Mouse (Mus musculus) limb, embryonic 14.5 days (tissue): ENCODE results near the gene Fam129b. TPM values are rescaled to one million over a fixed set of nuclear protein-coding genes. Genes with fewer than 3 reads are reported as not detected.

Experiments used
- ATAC-seq: fragments of 200-750 bp; cut with Nextera tagmentation; 2 replicates; pipeline ENCODE4 v1.8.0; 2017; ENCODE audit warnings: low read depth, moderate number of reproducible peaks, moderate TSS enrichment; ENCODE audit not compliant: low FRiP score
- DNase-seq: peaks from one replicate; pipeline ENCODE4 v3.0.0-alpha.2; 2015; ENCODE audit warnings: low spot score
- H3K27ac ChIP-seq: fragments of 300-500 bp; sonication (generic); replicated peaks from 2 replicates; pipeline ENCODE4 v1.5.1; 2014; ENCODE audit warnings: low read depth, mild to moderate bottlenecking, low read length, moderate library complexity, mixed read lengths
- H3K27me3 ChIP-seq: fragments of 300-500 bp; sonication (generic); 2 replicates; pipeline ENCODE4 v1.6.1; 2014; ENCODE audit warnings: low read length, mixed read lengths; ENCODE audit not compliant: control insufficient read depth, insufficient read depth
- H3K36me3 ChIP-seq: fragments of 300-500 bp; sonication (generic); 2 replicates; pipeline ENCODE4 v1.6.1; 2014; ENCODE audit warnings: mild to moderate bottlenecking, low read length, moderate library complexity, mixed read lengths; ENCODE audit not compliant: control insufficient read depth, insufficient read depth
- H3K4me1 ChIP-seq: fragments of 300-500 bp; sonication (generic); 2 replicates; pipeline ENCODE4 v1.6.1; 2014; ENCODE audit warnings: antibody characterized with exemption, low read length, mixed read lengths; ENCODE audit not compliant: control insufficient read depth, insufficient read depth
- H3K4me2 ChIP-seq: fragments of 300-500 bp; sonication (generic); replicated peaks from 2 replicates; pipeline ENCODE4 v1.6.1; 2014; ENCODE audit warnings: low read depth, mild to moderate bottlenecking, low read length, moderate library complexity; ENCODE audit not compliant: severe bottlenecking
- H3K4me3 ChIP-seq: fragments of 300-500 bp; sonication (generic); replicated peaks from 2 replicates; pipeline ENCODE4 v1.5.1; 2014; ENCODE audit warnings: low read length
- H3K9ac ChIP-seq: fragments of 300-500 bp; sonication (generic); 2 replicates; pipeline ENCODE4 v1.6.1; 2014; ENCODE audit warnings: mild to moderate bottlenecking, low read depth, low read length, moderate library complexity; ENCODE audit not compliant: severe bottlenecking
- H3K9me3 ChIP-seq: fragments of 300-500 bp; sonication (generic); 2 replicates; pipeline ENCODE4 v1.6.1; 2016; ENCODE audit warnings: low read length; ENCODE audit not compliant: control insufficient read depth
- POLR2A ChIP-seq: fragments of 200-500 bp; IDR thresholded peaks from 2 replicates; pipeline ENCODE4 v1.8.0; 2012; ENCODE audit warnings: inconsistent platforms, mild to moderate bottlenecking, moderate library complexity, borderline replicate concordance; ENCODE audit not compliant: insufficient read depth, insufficient read length; ENCODE audit errors: extremely low read depth
- WGBS: fragments of 180-500 bp; shearing (Covaris S2); extraction: QIAGEN DNeasy Blood & Tissue Kit; methylation state at CpG from one replicate; pipeline ENCODE4 v1.1.7; 2014; 5-methylcytosine and 5-hydroxymethylcytosine counted together
- polyA plus RNA-seq, 2 experiments: library from polyadenylated mRNA; depleted of rRNA in 1 of 2; stranded (reverse) in 1 of 2; unstranded in 1 of 2; fragments of >200 nt; fragmentation: Nextera tagmentation in 1 of 2; extraction: Ambion mirVana in 1 of 2; gene quantifications; 2 replicates each; pipeline versions ENCODE4 v1.2.1 to v1.2.3; 2012 to 2014

The Fam129b gene
- polyA plus RNA-seq, 2 experiments, result 46.2 to 73.5 TPM

GRCm38 (mm10) chr2:32882283-32883043, 6.5 kb downstream of the Fam129b start:
- Histone ChIP-seq H3K9ac (no peak overlapping the region), H3K9me3 (no peaks in the 10 kb centered on the region), H3K36me3 (no peaks in the 10 kb centered on the region), H3K4me1 (peaks cover 60% of the 10 kb centered on the region), H3K27ac (peak overlapping the region; percentile 26; the same call in 1 of the 2 replicates), H3K4me2 (no peak overlapping the region), H3K27me3 (no peaks in the 10 kb centered on the region), H3K4me3 (no peak overlapping the region)
- DNase-seq, result no peak
- WGBS, result 58% methylated on average over 13 of the region's 21 CpGs
- TF ChIP-seq POLR2A, result no peak
- ATAC-seq, result no peak

GRCm38 (mm10) chr2:32884745-32885144, 8.8 kb downstream of the Fam129b start:
- ATAC-seq (no peak), DNase-seq (no peak)
- Histone ChIP-seq H3K27me3 (no peaks in the 10 kb centered on the region), H3K36me3 (no peaks in the 10 kb centered on the region; the same call in 1 of the 2 replicates), H3K4me3 (no peak overlapping the region), H3K4me1 (peaks cover 55% of the 10 kb centered on the region), H3K9me3 (no peaks in the 10 kb centered on the region), H3K9ac (no peak overlapping the region), H3K4me2 (no peak overlapping the region), H3K27ac (peak overlapping the region; percentile 3; the same call in 1 of the 2 replicates)
- TF ChIP-seq POLR2A, result no peak
- WGBS, result 21% methylated on average over 7 of the region's 7 CpGs

GRCm38 (mm10) chr2:32888029-32888428, 12.1 kb downstream of the Fam129b start:
- peaks cover 27% of the 10 kb centered on the region for H3K4me1 ChIP-seq
- peak overlapping the region; percentile 81 for H3K27ac ChIP-seq
- TF ChIP-seq POLR2A, result no peak
- no peak for DNase-seq
- H3K9ac ChIP-seq, result peak overlapping the region; percentile 45
- ATAC-seq, result peak; percentile 62
- H3K9me3 ChIP-seq, result no peaks in the 10 kb centered on the region
- peaks cover 4% of the 10 kb centered on the region for H3K36me3 ChIP-seq
- no peaks in the 10 kb centered on the region for H3K27me3 ChIP-seq
- no peak overlapping the region for H3K4me3 ChIP-seq
- H3K4me2 ChIP-seq, result no peak overlapping the region; the same call in 1 of the 2 replicates
- 11% methylated on average over 9 of the region's 9 CpGs for WGBS

GRCm38 (mm10) chr2:32888551-32888950, 12.6 kb downstream of the Fam129b start:
- H3K4me3 ChIP-seq, result no peak overlapping the region
- TF ChIP-seq POLR2A, result no peak
- H3K9ac ChIP-seq, result peak overlapping the region; percentile 45
- no peaks in the 10 kb centered on the region for H3K9me3 ChIP-seq
- no peak overlapping the region; the same call in 1 of the 2 replicates for H3K4me2 ChIP-seq
- peaks cover 28% of the 10 kb centered on the region for H3K4me1 ChIP-seq
- DNase-seq (no peak), ATAC-seq (peak; percentile 30; the same call in 1 of the 2 replicates)
- peaks cover 4% of the 10 kb centered on the region for H3K36me3 ChIP-seq
- H3K27me3 ChIP-seq, result no peaks in the 10 kb centered on the region
- 26% methylated on average over 3 of the region's 3 CpGs for WGBS
- H3K27ac ChIP-seq, result peak overlapping the region; percentile 81

GRCm38 (mm10) chr2:32890280-32890679, 14.4 kb downstream of the Fam129b start:
- Histone ChIP-seq H3K4me1 (peaks cover 17% of the 10 kb centered on the region), H3K27me3 (no peaks in the 10 kb centered on the region), H3K36me3 (peaks cover 4% of the 10 kb centered on the region), H3K9me3 (no peaks in the 10 kb centered on the region), H3K4me2 (no peak overlapping the region), H3K27ac (no peak overlapping the region), H3K4me3 (no peak overlapping the region), H3K9ac (no peak overlapping the region)
- ATAC-seq (no peak), DNase-seq (no peak)
- WGBS, result 81% methylated on average over 3 of the region's 3 CpGs
- no peak for TF ChIP-seq POLR2A

- no peak overlapping the region for H3K4me3 ChIP-seq
These were observed 15.4 kb downstream of the Fam129b start for GRCm38 (mm10) chr2:32891278-32891677.

More at GRCm38 (mm10) chr2:32891278-32891677, 15.4 kb downstream of the Fam129b start:
- Histone ChIP-seq H3K9ac (no peak overlapping the region), H3K27ac (no peak overlapping the region), H3K4me1 (peaks cover 27% of the 10 kb centered on the region), H3K27me3 (no peaks in the 10 kb centered on the region), H3K36me3 (peaks cover 4% of the 10 kb centered on the region), H3K9me3 (no peaks in the 10 kb centered on the region), H3K4me2 (no peak overlapping the region)
- no peak for TF ChIP-seq POLR2A
- ATAC-seq (no peak), DNase-seq (no peak)
- 75% methylated on average over 9 of the region's 9 CpGs for WGBS
